Mouse (Mus musculus) liver, postnatal 0 days (tissue): ENCODE measurements at regions not wholly inside any gene's neighbourhood (a gene's known extent, or its start where the extent isn't known, plus 50 kb on each side); places are given as distances from the start of the nearest gene placed in this dataset.

ENCODE experiments used
- CTCF ChIP-seq: sonication (generic); IDR thresholded peaks from 2 replicates; pipeline ENCODE4 v1.5.1; 2016; ENCODE audit warnings: antibody characterized with exemption, low read depth
- EP300 ChIP-seq: IDR thresholded peaks from 2 replicates; pipeline ENCODE4 v1.6.1; 2016; ENCODE audit warnings: antibody characterized with exemption, low read depth, mild to moderate bottlenecking

GRCm38 (mm10) chr4:95193473-95193872 lies 141.5 kb upstream of the Jun start:
- TF ChIP-seq CTCF = no peak
- no peak for TF ChIP-seq EP300
